Mouse (Mus musculus): ENCODE data around the gene Card19. TPM values are rescaled to one million over a fixed set of nuclear protein-coding genes. Genes with fewer than 3 reads are reported as not detected.

Card19 gene
- polyA plus RNA-seq, 1 experiment from 2014 or later, result 34.2 TPM

DNA sequence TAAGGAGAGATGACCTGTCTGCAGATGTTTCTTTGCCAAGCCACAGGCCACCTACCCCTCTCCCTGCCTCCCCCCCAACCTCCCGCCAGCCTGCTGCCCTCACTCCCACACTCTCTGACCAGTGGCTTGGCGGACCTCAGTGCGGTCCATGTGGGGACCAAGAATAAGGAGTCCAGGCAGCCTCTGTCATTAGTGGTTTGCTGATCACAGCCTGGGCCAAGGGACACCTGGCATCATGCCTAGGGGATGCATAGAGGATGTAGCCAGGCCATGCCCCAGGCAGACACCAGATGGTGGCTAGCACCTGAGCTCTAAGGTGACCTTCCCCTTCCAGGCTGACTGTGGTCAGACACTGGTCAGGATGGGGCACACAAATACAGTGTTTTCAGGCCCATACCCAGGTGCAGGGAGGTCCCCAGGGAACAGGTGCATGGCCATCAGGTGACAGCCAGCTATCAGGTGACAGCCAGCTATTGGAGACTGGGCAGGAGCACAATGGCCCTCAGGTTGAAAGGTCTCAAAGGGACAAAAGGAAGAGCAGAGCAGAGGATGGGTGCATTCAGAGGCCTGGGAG, 34.3 kb downstream of the Card19 start:
- DNase-seq (ENCODE audit: low spot score) (no peak), ATAC-seq (ENCODE audit: insufficient number of reproducible peaks, low FRiP score, low TSS enrichment, low read depth) (no peak)
- no peaks in the 10 kb centered on the region for H3K9me3 ChIP-seq (ENCODE audit: control insufficient read depth, low read length)
- H3K4me2 ChIP-seq (ENCODE audit: low read depth, severe bottlenecking), result no peak overlapping the region
- H3K4me3 ChIP-seq (ENCODE audit: low read depth, low read length), result no peak overlapping the region
- no peaks in the 10 kb centered on the region for H3K27me3 ChIP-seq (ENCODE audit: control insufficient read depth, insufficient read depth, low read length)
- H3K4me1 ChIP-seq (ENCODE audit: control insufficient read depth, insufficient read depth, low read length), result no peaks in the 10 kb centered on the region; the same call in 1 of the 2 replicates
- WGBS, result 88% methylated on average over 3 of the region's 3 CpGs
- H3K27ac ChIP-seq (replicated peaks; ENCODE audit: low read depth, low read length), result no peak overlapping the region
- H3K9ac ChIP-seq (ENCODE audit: low read length), result no peak overlapping the region
- no peaks in the 10 kb centered on the region for H3K36me3 ChIP-seq (ENCODE audit: control insufficient read depth, insufficient read depth, low read length)

DNA sequence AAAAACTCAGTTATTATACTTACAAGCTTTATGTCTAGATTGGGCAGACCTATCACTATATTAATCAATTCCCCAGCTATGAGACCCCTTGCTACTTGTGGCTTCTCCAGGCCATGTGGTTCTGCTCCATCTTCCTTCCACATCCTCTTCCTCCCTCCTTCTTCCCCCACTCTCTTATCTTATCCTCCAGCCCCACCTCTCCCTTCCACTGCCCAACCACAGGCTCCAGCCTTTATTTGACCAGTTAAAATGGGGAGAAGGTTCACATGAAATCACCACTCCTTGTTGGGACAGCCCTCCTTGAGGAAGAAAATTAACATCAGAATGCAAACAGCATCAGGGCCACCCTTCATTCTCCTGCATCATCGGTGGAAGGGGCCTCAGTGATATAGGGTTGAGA, 35.1 kb downstream of the Card19 start:
- Histone ChIP-seq H3K9ac (ENCODE audit: low read length) (no peak overlapping the region), H3K36me3 (ENCODE audit: control insufficient read depth, insufficient read depth, low read length) (no peaks in the 10 kb centered on the region), H3K27me3 (ENCODE audit: control insufficient read depth, insufficient read depth, low read length) (no peaks in the 10 kb centered on the region), H3K4me1 (ENCODE audit: control insufficient read depth, insufficient read depth, low read length) (no peaks in the 10 kb centered on the region), H3K9me3 (ENCODE audit: control insufficient read depth, low read length) (no peaks in the 10 kb centered on the region), H3K4me3 (ENCODE audit: low read depth, low read length) (no peak overlapping the region), H3K27ac (replicated peaks; ENCODE audit: low read depth, low read length) (no peak overlapping the region), H3K4me2 (ENCODE audit: low read depth, severe bottlenecking) (no peak overlapping the region)
- DNase-seq (ENCODE audit: low spot score) (no peak), ATAC-seq (ENCODE audit: insufficient number of reproducible peaks, low FRiP score, low TSS enrichment, low read depth) (no peak)
- WGBS, result 43% methylated on average over 1 of the region's 1 CpGs

DNA sequence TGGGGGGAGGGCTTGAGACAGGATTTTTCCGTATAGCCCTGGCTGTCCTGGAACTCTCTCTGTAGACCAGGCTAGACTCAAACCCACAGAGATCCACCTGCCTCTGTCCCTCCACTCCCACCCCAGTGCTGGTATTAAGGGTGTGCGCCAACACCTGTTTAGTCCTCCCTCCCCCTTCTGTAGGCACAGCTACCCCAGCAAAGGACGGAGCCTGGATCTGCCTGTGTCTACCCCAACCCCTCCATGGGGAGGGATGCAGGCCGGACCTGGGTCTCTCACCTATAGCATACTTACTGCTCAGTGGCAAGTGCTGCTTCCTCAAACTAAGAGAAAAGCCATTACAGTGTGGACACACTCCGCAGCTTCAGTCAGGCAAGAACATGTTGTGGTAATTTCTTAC, 35.6 kb downstream of the Card19 start:
- WGBS, result 85% methylated on average over 5 of the region's 5 CpGs
- H3K27ac ChIP-seq (replicated peaks; ENCODE audit: low read depth, low read length), result no peak overlapping the region
- H3K9ac ChIP-seq (ENCODE audit: low read length), result no peak overlapping the region

DNA sequence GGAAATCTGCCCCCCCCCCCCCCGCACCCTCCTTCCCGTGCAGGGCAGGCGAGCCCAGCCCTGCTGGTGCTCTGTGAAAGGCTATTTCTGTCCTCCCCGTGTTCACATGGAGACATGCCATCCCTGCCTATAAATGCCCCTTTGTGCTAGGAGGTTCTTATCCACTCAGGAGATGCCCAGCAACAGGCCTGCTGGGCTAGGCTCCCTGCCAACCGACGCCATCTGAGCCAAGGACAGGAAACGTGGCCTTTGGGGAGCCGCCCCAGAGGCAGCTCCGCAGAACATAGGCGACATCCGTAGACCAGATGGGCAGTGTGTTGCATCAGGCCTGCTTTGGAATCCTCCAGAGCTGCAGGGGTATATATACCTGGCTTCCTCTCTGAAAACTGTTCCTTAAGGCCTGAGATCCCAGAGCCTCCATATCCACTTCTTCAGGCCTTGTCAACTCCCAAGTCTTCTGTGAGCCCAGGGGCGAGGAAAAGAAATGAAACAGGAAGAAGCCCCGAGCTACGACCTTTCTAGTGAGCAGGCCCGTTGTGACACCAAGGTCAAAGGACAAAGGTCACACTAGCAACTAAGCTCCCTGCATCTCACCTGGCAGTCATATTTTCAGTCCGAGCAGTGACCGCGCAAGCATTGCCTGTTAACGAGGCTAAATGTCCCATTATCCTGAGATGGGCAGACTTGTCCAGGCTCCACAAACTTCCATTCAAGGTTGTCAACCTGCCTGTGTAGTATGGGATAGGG, 36.8 kb downstream of the Card19 start:
- no peak for ATAC-seq (ENCODE audit: insufficient number of reproducible peaks, low FRiP score, low TSS enrichment, low read depth)
- H3K27ac ChIP-seq (replicated peaks; ENCODE audit: low read depth, low read length), result no peak overlapping the region

More for the DNA sequence above, 35.6 kb downstream of the Card19 start:
- H3K36me3 ChIP-seq (ENCODE audit: control insufficient read depth, insufficient read depth, low read length), result no peaks in the 10 kb centered on the region
- ATAC-seq (ENCODE audit: insufficient number of reproducible peaks, low FRiP score, low TSS enrichment, low read depth) (no peak), DNase-seq (ENCODE audit: low spot score) (no peak)
- H3K27me3 ChIP-seq (ENCODE audit: control insufficient read depth, insufficient read depth, low read length), result no peaks in the 10 kb centered on the region
- H3K4me3 ChIP-seq (ENCODE audit: low read depth, low read length), result no peak overlapping the region
- no peaks in the 10 kb centered on the region for H3K4me1 ChIP-seq (ENCODE audit: control insufficient read depth, insufficient read depth, low read length)
- H3K9me3 ChIP-seq (ENCODE audit: control insufficient read depth, low read length), result no peaks in the 10 kb centered on the region
- no peak overlapping the region for H3K4me2 ChIP-seq (ENCODE audit: low read depth, severe bottlenecking)

DNA sequence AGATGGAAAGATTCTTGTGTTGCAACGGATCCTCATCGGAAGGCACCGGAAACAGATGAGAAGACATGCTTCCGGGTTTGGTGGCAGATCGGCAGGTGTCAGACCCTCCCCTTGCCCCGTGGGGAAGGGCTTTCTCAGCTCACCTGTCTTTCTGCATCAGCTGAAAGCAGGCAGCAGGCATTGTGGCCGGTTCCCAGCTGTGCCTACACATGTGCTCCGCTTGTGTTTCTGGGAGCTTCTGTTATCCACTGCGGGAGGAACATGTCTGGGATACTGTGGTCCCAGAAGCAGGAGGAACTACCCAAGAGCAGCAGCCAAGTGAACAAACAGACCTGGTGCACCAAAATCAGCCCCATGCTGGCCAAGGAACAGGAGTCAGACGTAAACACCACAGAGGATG, 40.3 kb downstream of the Card19 start:
- DNase-seq (ENCODE audit: low spot score) (no peak), ATAC-seq (ENCODE audit: insufficient number of reproducible peaks, low FRiP score, low TSS enrichment, low read depth) (no peak)
- H3K9me3 ChIP-seq (ENCODE audit: control insufficient read depth, low read length), result no peaks in the 10 kb centered on the region
- H3K9ac ChIP-seq (ENCODE audit: low read length), result no peak overlapping the region
- H3K36me3 ChIP-seq (ENCODE audit: control insufficient read depth, insufficient read depth, low read length), result no peaks in the 10 kb centered on the region
- WGBS, result 79% methylated on average over 10 of the region's 10 CpGs
- no peaks in the 10 kb centered on the region for H3K27me3 ChIP-seq (ENCODE audit: control insufficient read depth, insufficient read depth, low read length)
- H3K4me1 ChIP-seq (ENCODE audit: control insufficient read depth, insufficient read depth, low read length), result no peaks in the 10 kb centered on the region
- H3K27ac ChIP-seq (replicated peaks; ENCODE audit: low read depth, low read length), result no peak overlapping the region
- H3K4me2 ChIP-seq (ENCODE audit: low read depth, severe bottlenecking), result no peak overlapping the region
- H3K4me3 ChIP-seq (ENCODE audit: low read depth, low read length), result no peak overlapping the region

More for the DNA sequence above, 36.8 kb downstream of the Card19 start:
- Histone ChIP-seq H3K27me3 (ENCODE audit: control insufficient read depth, insufficient read depth, low read length) (no peaks in the 10 kb centered on the region), H3K9ac (ENCODE audit: low read length) (no peak overlapping the region), H3K36me3 (ENCODE audit: control insufficient read depth, insufficient read depth, low read length) (no peaks in the 10 kb centered on the region), H3K4me3 (ENCODE audit: low read depth, low read length) (no peak overlapping the region), H3K4me2 (ENCODE audit: low read depth, severe bottlenecking) (no peak overlapping the region), H3K4me1 (ENCODE audit: control insufficient read depth, insufficient read depth, low read length) (no peaks in the 10 kb centered on the region), H3K9me3 (ENCODE audit: control insufficient read depth, low read length) (no peaks in the 10 kb centered on the region)
- no peak for DNase-seq (ENCODE audit: low spot score)
- 66% methylated on average over 19 of the region's 19 CpGs for WGBS

DNA sequence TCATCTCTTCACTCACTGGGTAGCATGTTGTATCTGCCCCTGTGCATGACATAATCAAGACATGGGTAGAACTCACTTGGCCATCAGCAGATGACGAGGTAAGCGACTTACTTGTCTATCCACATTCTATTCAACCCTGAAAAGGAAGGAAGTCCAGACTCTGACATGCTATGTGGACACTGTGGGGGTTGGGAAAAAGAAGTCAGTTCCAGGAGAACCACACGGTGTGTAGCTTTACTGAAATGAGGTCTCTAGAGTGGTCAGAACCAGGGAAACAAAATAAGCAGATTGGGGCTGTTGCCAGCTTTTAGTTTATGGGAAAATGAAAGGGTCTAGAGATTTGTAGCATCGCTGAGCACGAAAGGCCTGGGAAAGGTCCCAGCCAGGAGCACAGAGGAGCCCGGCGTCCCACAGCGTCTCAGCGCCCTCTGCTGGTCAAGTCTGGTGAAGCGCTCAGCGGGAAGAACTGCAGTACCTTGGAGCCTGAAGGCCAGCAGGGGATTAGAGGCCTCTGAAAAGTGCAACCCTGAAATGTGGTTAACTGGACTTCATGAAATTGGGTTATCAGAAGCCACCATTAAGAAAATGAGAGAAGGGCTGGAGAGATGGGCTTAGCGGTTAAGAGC, 42.8 kb downstream of the Card19 start:
- H3K4me3 ChIP-seq (ENCODE audit: low read depth, low read length), result no peak overlapping the region
- H3K9ac ChIP-seq (ENCODE audit: low read length), result no peak overlapping the region
- peak; percentile 21; the same call in 1 of the 2 replicates for ATAC-seq (ENCODE audit: insufficient number of reproducible peaks, low FRiP score, low TSS enrichment, low read depth)
- no peaks in the 10 kb centered on the region for H3K4me1 ChIP-seq (ENCODE audit: control insufficient read depth, insufficient read depth, low read length)
- H3K27ac ChIP-seq (replicated peaks; ENCODE audit: low read depth, low read length), result no peak overlapping the region
- 9% methylated on average over 12 of the region's 12 CpGs for WGBS
- H3K9me3 ChIP-seq (ENCODE audit: control insufficient read depth, low read length), result no peaks in the 10 kb centered on the region
- H3K27me3 ChIP-seq (ENCODE audit: control insufficient read depth, insufficient read depth, low read length), result no peaks in the 10 kb centered on the region
- no peak overlapping the region for H3K4me2 ChIP-seq (ENCODE audit: low read depth, severe bottlenecking)
- DNase-seq (ENCODE audit: low spot score), result peak; percentile 98
- no peaks in the 10 kb centered on the region for H3K36me3 ChIP-seq (ENCODE audit: control insufficient read depth, insufficient read depth, low read length)

DNA sequence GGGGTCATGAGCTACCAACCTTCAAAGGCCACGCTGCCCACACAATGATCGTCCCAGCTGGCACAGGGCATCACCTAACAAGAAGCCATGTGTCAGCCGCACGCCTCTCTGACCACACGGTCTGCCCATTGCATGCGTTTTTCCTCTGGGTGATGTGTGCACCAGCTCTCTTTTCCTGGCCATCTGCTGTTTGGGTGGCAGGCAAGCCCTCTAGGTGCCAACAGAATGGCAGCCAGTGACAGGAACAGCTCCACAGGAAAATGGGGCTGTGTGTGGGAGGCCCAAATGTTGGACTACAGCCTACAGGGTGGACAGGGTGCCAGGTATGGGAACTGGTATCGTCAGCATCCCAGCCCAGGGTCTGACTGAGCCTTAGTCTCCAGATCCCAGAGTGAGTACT, 43.5 kb downstream of the Card19 start:
- DNase-seq (ENCODE audit: low spot score) (no peak), ATAC-seq (ENCODE audit: insufficient number of reproducible peaks, low FRiP score, low TSS enrichment, low read depth) (no peak)
- Histone ChIP-seq H3K4me1 (ENCODE audit: control insufficient read depth, insufficient read depth, low read length) (no peaks in the 10 kb centered on the region), H3K4me3 (ENCODE audit: low read depth, low read length) (no peak overlapping the region), H3K9ac (ENCODE audit: low read length) (no peak overlapping the region), H3K36me3 (ENCODE audit: control insufficient read depth, insufficient read depth, low read length) (no peaks in the 10 kb centered on the region), H3K27me3 (ENCODE audit: control insufficient read depth, insufficient read depth, low read length) (no peaks in the 10 kb centered on the region), H3K4me2 (ENCODE audit: low read depth, severe bottlenecking) (no peak overlapping the region), H3K9me3 (ENCODE audit: control insufficient read depth, low read length) (no peaks in the 10 kb centered on the region), H3K27ac (replicated peaks; ENCODE audit: low read depth, low read length) (no peak overlapping the region)
- WGBS, result 88% methylated on average over 7 of the region's 7 CpGs

DNA sequence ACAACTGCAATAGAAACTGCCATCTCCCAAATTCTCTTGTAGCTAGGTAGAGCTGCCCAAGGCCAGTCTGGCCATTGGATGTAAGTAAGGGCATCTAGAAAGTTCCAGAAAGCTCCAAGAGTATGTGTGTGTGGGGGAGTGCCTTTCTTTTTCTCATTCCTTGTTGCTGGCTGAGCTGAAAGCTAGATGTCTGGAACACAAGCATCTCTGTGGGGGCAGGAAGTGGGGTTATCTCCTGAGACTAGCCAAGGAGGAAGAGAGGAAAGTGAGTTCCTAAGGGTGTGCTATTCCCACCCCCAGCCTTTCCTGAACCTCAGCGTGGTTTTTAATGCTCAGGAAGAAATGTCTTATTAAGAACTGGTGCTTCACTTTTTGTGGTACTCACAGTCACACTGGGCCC, 44.1 kb downstream of the Card19 start:
- WGBS, result 73% methylated on average over 1 of the region's 1 CpGs
- H3K9ac ChIP-seq (ENCODE audit: low read length), result no peak overlapping the region
- H3K27ac ChIP-seq (replicated peaks; ENCODE audit: low read depth, low read length), result no peak overlapping the region
- H3K9me3 ChIP-seq (ENCODE audit: control insufficient read depth, low read length), result no peaks in the 10 kb centered on the region
- no peaks in the 10 kb centered on the region for H3K4me1 ChIP-seq (ENCODE audit: control insufficient read depth, insufficient read depth, low read length)
- ATAC-seq (ENCODE audit: insufficient number of reproducible peaks, low FRiP score, low TSS enrichment, low read depth), result no peak
- H3K4me3 ChIP-seq (ENCODE audit: low read depth, low read length), result no peak overlapping the region
- DNase-seq (ENCODE audit: low spot score), result no peak
- no peaks in the 10 kb centered on the region for H3K27me3 ChIP-seq (ENCODE audit: control insufficient read depth, insufficient read depth, low read length)
- no peak overlapping the region for H3K4me2 ChIP-seq (ENCODE audit: low read depth, severe bottlenecking)
- no peaks in the 10 kb centered on the region for H3K36me3 ChIP-seq (ENCODE audit: control insufficient read depth, insufficient read depth, low read length)

Measured in limb, embryonic 11.5 days (tissue).